Mouse (Mus musculus): Measurements from ENCODE around the gene Itpk1. TPM values are rescaled to one million over a fixed set of nuclear protein-coding genes. Genes with fewer than 3 reads are reported as not detected.

The Itpk1 gene
- polyA plus RNA-seq, 1 experiment: 324 TPM

GRCm38 (mm10) chr12:102699156-102699555 is 5.6 kb downstream of the Itpk1 start:
- peak overlapping the region; percentile 68 for H3K27ac ChIP-seq (ENCODE audit: insufficient read depth, low read depth, low read length)
- H3K4me3 ChIP-seq (ENCODE audit: low read depth, low read length): no peak overlapping the region; the same call in 1 of the 2 replicates
- TF ChIP-seq CTCF (IDR thresholded peaks at IDR 0.05; ENCODE audit: extremely low read depth, insufficient read length, insufficient replicate concordance, low read depth, low read length) (no peak), POLR2A (IDR thresholded peaks at IDR 0.05; ENCODE audit: low read depth, low read length) (no peak)
- 58% methylated on average over 1 of the region's 1 CpGs for WGBS
- H3K36me3 ChIP-seq (ENCODE audit: control insufficient read depth, insufficient read depth, low read length): no peaks in the 10 kb centered on the region
- H3K4me1 ChIP-seq (ENCODE audit: control insufficient read depth, insufficient read depth, insufficient read length, low read length): peaks cover 69% of the 10 kb centered on the region
- H3K27me3 ChIP-seq (ENCODE audit: control insufficient read depth, insufficient read depth, low read length): no peaks in the 10 kb centered on the region

DNA sequence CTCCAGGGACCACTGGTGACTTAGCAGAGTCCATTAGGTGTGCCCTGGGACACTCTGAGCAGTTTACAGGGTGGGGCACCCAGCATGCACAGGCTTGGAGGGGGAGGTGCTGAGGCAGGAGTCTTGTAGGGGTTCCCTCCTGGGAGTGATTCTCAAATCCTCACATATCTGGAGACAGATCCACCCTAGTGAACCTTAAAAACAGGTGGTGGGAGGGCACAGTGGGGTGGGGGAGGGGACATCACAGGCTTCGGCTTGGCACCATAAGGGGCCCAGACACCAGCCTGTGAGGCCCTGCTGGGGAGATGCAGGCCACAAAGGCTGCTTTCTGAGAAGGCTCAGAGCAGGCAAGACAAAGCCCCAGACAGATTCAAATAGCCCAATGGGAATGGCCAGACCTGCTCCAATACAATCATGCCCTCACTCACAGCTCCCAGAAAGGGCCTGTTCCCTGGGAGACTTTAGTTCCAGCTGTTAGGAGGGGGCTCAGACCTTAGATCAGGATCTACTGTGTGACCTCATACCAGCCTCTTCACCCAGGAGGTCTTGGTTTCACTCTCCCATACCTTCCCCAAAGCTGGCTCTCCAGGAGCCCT is 6.5 kb downstream of the Itpk1 start:
- TF ChIP-seq POLR2A (IDR thresholded peaks at IDR 0.05; ENCODE audit: low read depth, low read length): no peak
- TF ChIP-seq CTCF (IDR thresholded peaks at IDR 0.05; ENCODE audit: extremely low read depth, insufficient read length, insufficient replicate concordance, low read depth, low read length): no peak
- peaks cover 5% of the 10 kb centered on the region for H3K36me3 ChIP-seq (ENCODE audit: control insufficient read depth, insufficient read depth, low read length)
- H3K4me3 ChIP-seq (ENCODE audit: low read depth, low read length): no peak overlapping the region
- H3K27me3 ChIP-seq (ENCODE audit: control insufficient read depth, insufficient read depth, low read length): no peaks in the 10 kb centered on the region
- WGBS: 42% methylated on average over 1 of the region's 1 CpGs
- H3K4me1 ChIP-seq (ENCODE audit: control insufficient read depth, insufficient read depth, insufficient read length, low read length): peaks cover 72% of the 10 kb centered on the region
- H3K27ac ChIP-seq (ENCODE audit: insufficient read depth, low read depth, low read length): peak overlapping the region; percentile 73

DNA sequence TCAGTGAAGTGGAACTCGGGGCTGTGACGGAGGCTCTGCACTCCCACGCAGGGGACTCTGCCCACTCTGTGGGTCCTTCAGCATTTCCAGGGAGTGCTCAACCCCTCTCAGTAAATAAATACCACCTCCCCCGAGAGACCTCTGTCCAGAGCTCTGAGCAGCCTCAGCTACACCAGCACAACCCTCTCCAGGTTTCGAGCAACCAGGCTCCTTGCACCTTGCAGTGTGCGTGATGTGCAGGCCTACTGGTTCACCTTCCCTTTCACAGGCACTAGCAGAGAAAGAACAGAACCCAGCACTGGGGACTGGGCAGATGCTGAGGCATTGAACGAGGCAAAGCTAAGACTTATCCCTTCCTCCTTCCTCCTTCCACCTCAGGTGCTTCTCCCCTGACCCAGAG is 7.3 kb downstream of the Itpk1 start:
- TF ChIP-seq POLR2A (IDR thresholded peaks at IDR 0.05; ENCODE audit: low read depth, low read length): no peak
- TF ChIP-seq CTCF (IDR thresholded peaks at IDR 0.05; ENCODE audit: extremely low read depth, insufficient read length, insufficient replicate concordance, low read depth, low read length): no peak
- H3K27ac ChIP-seq (ENCODE audit: insufficient read depth, low read depth, low read length): peak overlapping the region; percentile 73
- peaks cover 78% of the 10 kb centered on the region for H3K4me1 ChIP-seq (ENCODE audit: control insufficient read depth, insufficient read depth, insufficient read length, low read length)
- peak overlapping the region; percentile 13; the same call in 1 of the 2 replicates for H3K4me3 ChIP-seq (ENCODE audit: low read depth, low read length)
- WGBS: 74% methylated on average over 7 of the region's 7 CpGs
- H3K27me3 ChIP-seq (ENCODE audit: control insufficient read depth, insufficient read depth, low read length): no peaks in the 10 kb centered on the region
- H3K36me3 ChIP-seq (ENCODE audit: control insufficient read depth, insufficient read depth, low read length): peaks cover 5% of the 10 kb centered on the region

DNA sequence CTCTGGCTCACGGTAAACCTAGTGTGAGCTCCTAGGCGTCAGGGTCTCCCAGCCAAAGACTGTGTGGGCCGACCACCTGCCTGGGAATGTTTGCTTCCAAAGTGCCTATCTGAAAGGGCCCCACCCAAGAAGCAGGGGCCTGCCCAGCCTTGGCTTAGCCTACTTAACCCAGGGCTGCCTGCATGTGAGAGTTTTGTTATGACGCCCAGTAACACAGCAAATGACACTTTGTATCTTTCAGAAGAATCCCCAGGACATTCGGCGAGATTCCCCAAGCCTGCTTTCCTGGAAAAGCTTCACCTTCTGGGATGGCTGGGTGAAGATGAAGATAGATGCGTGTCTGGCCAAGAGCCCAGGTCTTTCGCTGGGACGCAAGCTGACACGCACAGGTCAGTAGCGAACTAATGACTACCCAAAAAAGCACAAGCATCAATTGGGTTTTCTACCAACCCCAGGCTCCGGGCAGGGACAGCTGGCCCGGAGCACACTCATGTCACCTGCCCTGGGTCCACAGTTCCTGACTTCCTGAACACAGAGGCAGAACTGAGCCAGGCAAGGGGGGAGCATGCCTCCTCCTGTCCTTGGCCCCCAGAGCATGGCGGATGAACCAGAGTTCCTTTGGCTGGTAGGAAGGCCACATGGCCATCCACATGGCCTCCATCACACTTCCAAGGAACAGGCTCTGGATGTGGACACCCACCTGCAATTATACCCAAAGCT is 7.9 kb downstream of the Itpk1 start:
- H3K36me3 ChIP-seq (ENCODE audit: control insufficient read depth, insufficient read depth, low read length): peaks cover 5% of the 10 kb centered on the region
- H3K27me3 ChIP-seq (ENCODE audit: control insufficient read depth, insufficient read depth, low read length): no peaks in the 10 kb centered on the region
- peaks cover 79% of the 10 kb centered on the region for H3K4me1 ChIP-seq (ENCODE audit: control insufficient read depth, insufficient read depth, insufficient read length, low read length)
- H3K4me3 ChIP-seq (ENCODE audit: low read depth, low read length): peak overlapping the region; percentile 13
- 54% methylated on average over 14 of the region's 14 CpGs for WGBS
- TF ChIP-seq POLR2A (IDR thresholded peaks at IDR 0.05; ENCODE audit: low read depth, low read length): no peak
- no peak for TF ChIP-seq CTCF (IDR thresholded peaks at IDR 0.05; ENCODE audit: extremely low read depth, insufficient read length, insufficient replicate concordance, low read depth, low read length)
- peak overlapping the region; percentile 24 for H3K27ac ChIP-seq (ENCODE audit: insufficient read depth, low read depth, low read length)

GRCm38 (mm10) chr12:102695369-102696239 is 9.1 kb downstream of the Itpk1 start:
- TF ChIP-seq CTCF (IDR thresholded peaks at IDR 0.05; ENCODE audit: extremely low read depth, insufficient read length, insufficient replicate concordance, low read depth, low read length) (no peak), POLR2A (IDR thresholded peaks at IDR 0.05; ENCODE audit: low read depth, low read length) (no peak)
- 57% methylated on average over 18 of the region's 18 CpGs for WGBS
- H3K27ac ChIP-seq (ENCODE audit: insufficient read depth, low read depth, low read length): peak overlapping the region; percentile 24; the same call in 1 of the 2 replicates
- H3K36me3 ChIP-seq (ENCODE audit: control insufficient read depth, insufficient read depth, low read length): peaks cover 5% of the 10 kb centered on the region
- H3K4me1 ChIP-seq (ENCODE audit: control insufficient read depth, insufficient read depth, insufficient read length, low read length): peaks cover 84% of the 10 kb centered on the region
- peak overlapping the region; percentile 33 for H3K4me3 ChIP-seq (ENCODE audit: low read depth, low read length)
- H3K27me3 ChIP-seq (ENCODE audit: control insufficient read depth, insufficient read depth, low read length): no peaks in the 10 kb centered on the region

DNA sequence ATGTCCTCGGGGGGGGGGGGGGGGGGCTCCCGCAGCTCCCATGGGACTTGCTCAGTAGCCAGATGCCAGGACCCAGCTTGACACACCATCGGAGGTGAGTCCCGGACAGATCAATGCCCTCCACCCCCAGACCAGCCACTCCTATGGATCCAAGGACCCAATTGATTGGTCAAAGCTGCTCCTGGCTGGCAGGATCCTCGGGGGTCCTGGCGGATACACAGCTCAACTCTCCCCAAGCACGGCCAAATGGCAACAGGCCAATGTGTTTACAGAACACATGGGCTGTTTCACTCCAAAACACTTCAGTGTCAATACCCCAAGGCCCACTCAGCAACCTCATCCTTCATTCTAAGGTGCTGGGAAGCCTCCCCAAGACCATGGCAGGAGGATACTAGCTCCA is 13.0 kb downstream of the Itpk1 start:
- Histone ChIP-seq H3K36me3 (ENCODE audit: control insufficient read depth, insufficient read depth, low read length) (peaks cover 7% of the 10 kb centered on the region), H3K4me1 (ENCODE audit: control insufficient read depth, insufficient read depth, insufficient read length, low read length) (peaks cover 69% of the 10 kb centered on the region), H3K27ac (ENCODE audit: insufficient read depth, low read depth, low read length) (peak overlapping the region; percentile 94), H3K27me3 (ENCODE audit: control insufficient read depth, insufficient read depth, low read length) (no peaks in the 10 kb centered on the region), H3K4me3 (ENCODE audit: low read depth, low read length) (peak overlapping the region; percentile 13)
- 65% methylated on average over 7 of the region's 7 CpGs for WGBS
- TF ChIP-seq CTCF (IDR thresholded peaks at IDR 0.05; ENCODE audit: extremely low read depth, insufficient read length, insufficient replicate concordance, low read depth, low read length) (no peak), POLR2A (IDR thresholded peaks at IDR 0.05; ENCODE audit: low read depth, low read length) (no peak)

Measured in small intestine, adult 2 months (tissue).